Mouse (Mus musculus): ENCODE data around the gene Alg14. TPM values are rescaled to one million over a fixed set of nuclear protein-coding genes. Genes with fewer than 3 reads are reported as not detected.
A peak's percentile ranks its signal among the peaks of the same experiment; 100 is the strongest.

Gene Alg14
- total RNA-seq, 4 experiments from 2014 or later, result 29.3 to 43.6 (median 33.2) TPM

- DNase-seq, result no peak
These were observed 78.7 kb downstream of the Alg14 start for GRCm38 (mm10) chr3:121370301-121370700.

- DNase-seq, result no peak
These were observed 79.4 kb downstream of the Alg14 start for GRCm38 (mm10) chr3:121370830-121371526.

- peak; percentile 69 for DNase-seq
These were observed 80.1 kb downstream of the Alg14 start for GRCm38 (mm10) chr3:121371527-121372220.

- DNase-seq, result no peak
These were observed 82.4 kb downstream of the Alg14 start for GRCm38 (mm10) chr3:121373897-121374441.

GRCm38 (mm10) chr3:121375541-121376129 lies 84.1 kb downstream of the Alg14 start:
- no peak for DNase-seq

- peak; percentile 42 for DNase-seq
These were observed 87.4 kb downstream of the Alg14 start for GRCm38 (mm10) chr3:121378708-121379612.

- no peak for DNase-seq
These were observed 88.1 kb downstream of the Alg14 start for GRCm38 (mm10) chr3:121379699-121380098.

- DNase-seq, result no peak
These were observed 96.0 kb downstream of the Alg14 start for GRCm38 (mm10) chr3:121387471-121388009.

GRCm38 (mm10) chr3:121389366-121389765 lies 97.8 kb downstream of the Alg14 start:
- no peak for DNase-seq

GRCm38 (mm10) chr3:121389860-121390530 lies 98.4 kb downstream of the Alg14 start:
- DNase-seq, result no peak

GRCm38 (mm10) chr3:121390724-121391123 lies 99.2 kb downstream of the Alg14 start:
- no peak for DNase-seq

- no peak for DNase-seq
These were observed 104.2 kb downstream of the Alg14 start for GRCm38 (mm10) chr3:121395588-121396295.

GRCm38 (mm10) chr3:121396561-121396960 lies 105.0 kb downstream of the Alg14 start:
- no peak for DNase-seq

- no peak for DNase-seq
These were observed 105.4 kb downstream of the Alg14 start for GRCm38 (mm10) chr3:121397007-121397406.

GRCm38 (mm10) chr3:121401384-121401783 lies 109.8 kb downstream of the Alg14 start:
- DNase-seq, result no peak

GRCm38 (mm10) chr3:121402096-121402495 lies 110.5 kb downstream of the Alg14 start:
- no peak for DNase-seq

- no peak for DNase-seq
These were observed 111.9 kb downstream of the Alg14 start for GRCm38 (mm10) chr3:121403449-121403848.

- no peak for DNase-seq
These were observed 113.5 kb downstream of the Alg14 start for GRCm38 (mm10) chr3:121405101-121405500.

- no peak for DNase-seq
These were observed 115.8 kb downstream of the Alg14 start for GRCm38 (mm10) chr3:121407417-121407816.

- no peak for DNase-seq
These were observed 116.8 kb downstream of the Alg14 start for GRCm38 (mm10) chr3:121408386-121408785.

GRCm38 (mm10) chr3:121411450-121411849 lies 119.9 kb downstream of the Alg14 start:
- DNase-seq, result no peak
